Mouse (Mus musculus): Measurements from ENCODE around the gene Pagr1b. TPM values are rescaled to one million over a fixed set of nuclear protein-coding genes. Genes with fewer than 3 reads are reported as not detected.

The Pagr1b gene
- polyA plus RNA-seq, 1 experiment: 4.2 TPM

DNA sequence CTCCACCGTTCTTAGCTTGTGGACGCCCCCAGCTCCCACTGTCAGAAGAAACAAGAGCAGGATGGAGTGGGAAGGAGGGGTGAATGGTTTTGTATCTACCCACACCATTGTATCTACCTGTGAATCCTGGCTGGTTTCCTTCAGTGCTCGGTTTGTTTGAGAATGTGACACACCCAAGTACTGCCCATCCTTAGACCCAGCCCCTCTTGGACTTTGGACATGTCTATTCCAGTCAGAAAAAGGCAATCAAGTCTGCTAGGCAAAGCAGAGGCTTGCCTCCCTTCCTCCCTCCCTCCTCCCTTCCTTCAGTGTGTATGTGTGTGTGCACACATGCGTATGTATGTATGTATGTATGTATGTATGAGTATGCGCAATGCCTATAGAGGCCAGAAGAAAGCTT is 12.7 kb downstream of the Pagr1b start:
- TF ChIP-seq FLI1 (IDR thresholded peaks at IDR 0.05; ENCODE audit: low read length) (no peak), GATA1 (IDR thresholded peaks at IDR 0.05; ENCODE audit: borderline replicate concordance, low read length) (no peak)
- no peaks in the 10 kb centered on the region for H3K27me3 ChIP-seq (replicated peaks)
- H3K36me3 ChIP-seq (replicated peaks; ENCODE audit: low read length): peaks cover 52% of the 10 kb centered on the region
- H3K4me3 ChIP-seq (replicated peaks): no peak overlapping the region
- peaks cover 87% of the 10 kb centered on the region for H3K4me1 ChIP-seq
- H3K9me3 ChIP-seq: no peaks in the 10 kb centered on the region

DNA sequence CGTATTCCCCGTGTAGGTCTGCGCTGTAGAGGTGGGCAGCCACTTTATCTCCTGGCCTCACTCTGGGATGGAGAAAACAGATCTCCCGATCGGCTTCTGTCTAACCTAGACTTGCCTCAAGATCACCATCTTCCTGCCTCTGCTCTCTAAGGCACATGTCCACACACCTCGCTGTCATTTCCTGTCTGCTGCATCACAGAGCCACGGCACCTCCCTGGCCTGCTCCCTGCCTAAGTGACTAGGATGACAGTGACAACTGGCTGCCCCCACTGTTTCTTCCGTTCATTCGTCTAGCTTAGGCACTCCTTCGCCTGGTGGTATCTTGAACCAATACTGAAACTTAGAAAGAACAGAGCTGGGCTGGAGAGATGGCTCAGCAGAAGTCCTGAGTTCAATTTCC is 16.7 kb downstream of the Pagr1b start:
- Histone ChIP-seq H3K4me1 (peaks cover 60% of the 10 kb centered on the region), H3K36me3 (replicated peaks; ENCODE audit: low read length) (peaks cover 82% of the 10 kb centered on the region), H3K27me3 (replicated peaks) (no peaks in the 10 kb centered on the region), H3K9me3 (peaks cover 7% of the 10 kb centered on the region; the same call in 1 of the 2 replicates), H3K4me3 (replicated peaks) (peak overlapping the region; percentile 69)
- no peak for TF ChIP-seq FLI1 (IDR thresholded peaks at IDR 0.05; ENCODE audit: low read length)
- TF ChIP-seq GATA1 (IDR thresholded peaks at IDR 0.05; ENCODE audit: borderline replicate concordance, low read length): no peak

DNA sequence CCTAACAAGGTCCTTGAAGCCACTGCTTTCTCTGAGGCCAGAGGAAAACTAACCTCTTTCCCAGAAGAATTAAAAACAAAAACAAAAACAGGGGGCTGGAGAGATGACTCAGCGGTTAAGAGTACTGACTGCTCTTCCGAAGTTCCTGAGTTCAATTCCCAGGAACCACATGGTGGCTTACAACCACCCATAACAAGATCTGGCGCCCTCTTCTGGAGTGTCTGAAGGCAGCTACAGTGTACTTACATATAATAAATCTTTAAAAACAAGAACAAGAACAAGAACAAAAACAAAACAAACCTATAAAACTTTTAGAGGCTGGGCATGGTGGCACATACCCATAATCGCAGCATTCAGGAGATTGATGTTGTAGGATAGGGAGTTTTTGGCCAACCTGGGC is 19.8 kb downstream of the Pagr1b start:
- Histone ChIP-seq H3K9me3 (peaks cover 7% of the 10 kb centered on the region; the same call in 1 of the 2 replicates), H3K27me3 (replicated peaks) (no peaks in the 10 kb centered on the region), H3K4me3 (replicated peaks) (no peak overlapping the region), H3K4me1 (peaks cover 35% of the 10 kb centered on the region), H3K36me3 (replicated peaks; ENCODE audit: low read length) (peaks cover 91% of the 10 kb centered on the region)
- TF ChIP-seq FLI1 (IDR thresholded peaks at IDR 0.05; ENCODE audit: low read length) (no peak), GATA1 (IDR thresholded peaks at IDR 0.05; ENCODE audit: borderline replicate concordance, low read length) (no peak)

DNA sequence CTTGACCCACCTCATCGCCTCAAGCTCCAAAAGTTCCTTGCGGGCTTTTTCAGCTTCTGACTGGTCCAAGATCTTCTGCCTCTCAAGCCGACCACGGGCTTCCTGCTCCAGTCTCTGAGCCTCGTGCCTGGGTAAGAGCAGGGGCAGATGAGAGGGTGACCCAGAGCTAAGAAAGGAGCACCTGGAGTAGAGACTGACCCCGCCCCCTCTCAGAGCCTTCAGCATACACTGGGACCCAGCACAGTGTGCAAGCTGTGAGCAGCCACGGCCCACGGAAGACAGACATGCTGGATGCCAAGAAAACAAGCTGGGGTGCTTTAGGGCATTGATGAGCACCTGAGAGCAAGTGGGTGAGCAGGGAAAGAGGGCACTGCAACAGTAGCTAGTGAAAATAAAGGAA is 27.5 kb downstream of the Pagr1b start:
- no peaks in the 10 kb centered on the region for H3K9me3 ChIP-seq
- peaks cover 89% of the 10 kb centered on the region for H3K36me3 ChIP-seq (replicated peaks; ENCODE audit: low read length)

DNA sequence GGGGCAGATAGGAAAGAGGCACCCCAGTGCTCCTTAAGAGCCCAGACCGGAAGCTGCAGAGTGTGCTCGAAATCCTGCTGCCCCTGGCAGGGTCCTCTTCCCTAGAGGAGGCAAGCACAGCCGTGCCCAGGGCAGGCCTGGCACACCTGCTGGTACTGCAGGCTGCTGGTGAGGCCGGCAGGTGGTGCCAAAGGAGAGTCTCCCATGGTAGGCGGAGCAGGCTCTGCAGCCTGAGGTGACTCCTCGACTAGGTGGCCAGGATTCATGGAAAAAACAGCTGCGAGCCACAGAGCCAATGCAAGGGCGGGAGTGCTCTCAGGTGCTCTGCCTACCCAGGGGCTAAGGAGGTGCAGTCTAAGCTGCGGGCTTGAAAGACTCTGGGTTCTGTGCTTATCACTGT is 30.0 kb downstream of the Pagr1b start:
- H3K4me1 ChIP-seq: peaks cover 12% of the 10 kb centered on the region; the same call in 1 of the 2 replicates
- TF ChIP-seq FLI1 (IDR thresholded peaks at IDR 0.05; ENCODE audit: low read length) (no peak), GATA1 (IDR thresholded peaks at IDR 0.05; ENCODE audit: borderline replicate concordance, low read length) (no peak)
- H3K27me3 ChIP-seq (replicated peaks): no peaks in the 10 kb centered on the region
- H3K36me3 ChIP-seq (replicated peaks; ENCODE audit: low read length): peaks cover 89% of the 10 kb centered on the region
- no peak overlapping the region for H3K4me3 ChIP-seq (replicated peaks)
- no peaks in the 10 kb centered on the region for H3K9me3 ChIP-seq

More for the DNA sequence above, 27.5 kb downstream of the Pagr1b start:
- Histone ChIP-seq H3K4me1 (0 out of 2 replicates have a peak, but pooled peaks cover 3% of the 10 kb centered on the region), H3K27me3 (replicated peaks) (no peaks in the 10 kb centered on the region), H3K4me3 (replicated peaks) (no peak overlapping the region)
- no peak for TF ChIP-seq GATA1 (IDR thresholded peaks at IDR 0.05; ENCODE audit: borderline replicate concordance, low read length)
- no peak for TF ChIP-seq FLI1 (IDR thresholded peaks at IDR 0.05; ENCODE audit: low read length)

DNA sequence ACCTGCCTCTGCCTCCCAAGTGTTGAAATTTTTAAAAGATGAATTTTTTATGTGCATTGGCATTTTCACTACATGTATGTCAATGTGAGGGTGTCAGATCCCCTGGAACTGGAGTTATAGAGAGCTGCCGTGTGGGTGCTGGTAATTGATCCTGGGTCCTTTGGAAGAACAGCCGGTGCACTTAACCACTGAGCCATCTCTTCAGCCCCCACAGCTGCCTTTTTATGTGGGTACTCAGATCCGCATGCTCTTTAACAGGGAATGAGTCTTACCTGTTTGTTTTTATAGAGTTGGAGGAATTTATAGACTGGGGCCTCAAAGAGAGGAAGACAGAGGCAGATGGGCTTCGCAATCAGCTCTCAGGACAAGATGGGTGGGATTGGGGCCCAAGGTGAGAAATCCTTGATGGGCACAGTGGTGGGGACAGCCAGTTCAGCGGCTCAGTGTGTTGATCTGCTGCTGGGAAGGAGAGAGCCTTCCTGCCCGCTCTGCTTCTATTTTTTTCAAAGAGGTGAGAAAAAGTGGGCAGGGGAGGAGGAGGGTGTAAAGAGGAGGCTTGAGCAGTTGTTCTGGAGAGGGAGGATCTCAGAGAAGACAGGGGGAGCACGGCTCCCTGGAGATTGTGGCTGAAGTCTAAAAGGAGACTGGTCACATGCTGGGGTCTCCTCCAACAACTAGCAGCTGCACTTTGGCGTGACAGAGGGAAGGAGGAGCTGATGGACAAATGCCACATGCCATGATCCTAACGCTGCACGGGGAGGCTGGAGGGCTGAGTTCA is 31.4 kb downstream of the Pagr1b start:
- Histone ChIP-seq H3K4me1 (peaks cover 20% of the 10 kb centered on the region), H3K27me3 (replicated peaks) (no peaks in the 10 kb centered on the region), H3K4me3 (replicated peaks) (no peak overlapping the region), H3K36me3 (replicated peaks; ENCODE audit: low read length) (peaks cover 91% of the 10 kb centered on the region), H3K9me3 (no peaks in the 10 kb centered on the region)
- TF ChIP-seq GATA1 (IDR thresholded peaks at IDR 0.05; ENCODE audit: borderline replicate concordance, low read length) (no peak), FLI1 (IDR thresholded peaks at IDR 0.05; ENCODE audit: low read length) (no peak)

DNA sequence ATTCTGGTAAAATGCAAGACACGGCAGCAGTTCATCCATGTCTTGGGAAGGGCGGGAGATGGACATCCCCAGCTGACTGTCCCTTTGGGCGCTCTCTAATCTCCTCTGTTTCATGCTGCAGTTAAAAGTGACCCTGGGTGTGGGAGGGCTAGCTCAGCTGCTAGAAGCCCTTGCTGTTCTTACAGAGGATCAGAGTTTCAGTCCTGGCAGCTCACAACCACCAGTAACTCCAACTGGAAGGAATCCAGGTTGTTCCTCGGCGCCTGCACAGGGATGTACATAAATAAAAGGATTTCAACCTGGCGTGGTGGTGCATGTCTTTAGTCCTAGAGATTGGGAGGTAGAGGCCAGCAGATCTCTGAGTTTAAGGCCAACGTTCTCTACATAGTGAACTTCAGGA is 33.2 kb downstream of the Pagr1b start:
- Histone ChIP-seq H3K9me3 (no peaks in the 10 kb centered on the region), H3K4me3 (replicated peaks) (no peak overlapping the region), H3K4me1 (peaks cover 38% of the 10 kb centered on the region), H3K27me3 (replicated peaks) (no peaks in the 10 kb centered on the region), H3K36me3 (replicated peaks; ENCODE audit: low read length) (peaks cover 91% of the 10 kb centered on the region)
- TF ChIP-seq GATA1 (IDR thresholded peaks at IDR 0.05; ENCODE audit: borderline replicate concordance, low read length): no peak
- TF ChIP-seq FLI1 (IDR thresholded peaks at IDR 0.05; ENCODE audit: low read length): no peak

DNA sequence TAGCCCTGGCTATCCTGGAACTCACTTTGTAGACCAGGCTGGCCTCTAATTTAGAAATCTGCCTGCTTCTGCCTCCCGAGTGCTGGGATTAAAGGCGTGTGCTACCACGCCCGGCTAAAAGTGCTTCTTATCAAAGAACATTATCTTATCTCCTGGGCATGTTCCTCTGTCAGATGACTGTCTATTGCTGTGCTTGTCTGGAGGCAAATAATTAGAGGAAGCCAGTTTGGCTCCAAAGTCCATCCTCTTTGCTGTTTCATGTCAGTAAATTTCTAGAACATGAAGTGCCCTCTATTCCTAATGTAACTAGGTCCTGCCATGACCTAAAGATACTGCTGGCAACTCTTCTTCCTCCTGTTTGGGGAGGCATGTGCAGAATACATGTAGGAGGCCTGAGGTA is 34.2 kb downstream of the Pagr1b start:
- TF ChIP-seq GATA1 (IDR thresholded peaks at IDR 0.05; ENCODE audit: borderline replicate concordance, low read length) (no peak), FLI1 (IDR thresholded peaks at IDR 0.05; ENCODE audit: low read length) (no peak)
- H3K4me1 ChIP-seq: peaks cover 46% of the 10 kb centered on the region
- no peak overlapping the region for H3K4me3 ChIP-seq (replicated peaks)
- no peaks in the 10 kb centered on the region for H3K27me3 ChIP-seq (replicated peaks)
- H3K9me3 ChIP-seq: no peaks in the 10 kb centered on the region
- H3K36me3 ChIP-seq (replicated peaks; ENCODE audit: low read length): peaks cover 87% of the 10 kb centered on the region

DNA sequence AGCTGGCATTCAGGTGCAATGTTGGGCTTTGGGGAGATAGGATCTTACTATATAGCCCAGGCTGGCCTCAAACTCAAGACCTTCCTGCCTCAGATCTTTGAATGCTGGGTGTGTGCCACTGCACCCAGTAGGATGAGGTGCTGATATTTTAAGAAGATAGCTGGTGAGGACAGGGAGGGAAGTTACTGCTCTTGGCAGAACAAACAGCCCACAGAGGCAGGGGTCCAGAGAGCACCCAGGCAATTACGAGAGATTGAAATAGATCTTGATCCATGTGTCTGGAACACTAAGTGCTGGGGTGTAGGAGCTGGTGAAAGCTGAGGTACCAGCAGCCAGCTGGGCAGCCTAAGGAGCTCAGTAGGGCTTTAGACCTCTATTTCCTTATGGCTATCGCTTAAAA is 34.7 kb downstream of the Pagr1b start:
- Histone ChIP-seq H3K4me3 (replicated peaks) (no peak overlapping the region), H3K9me3 (no peaks in the 10 kb centered on the region), H3K4me1 (peaks cover 51% of the 10 kb centered on the region), H3K36me3 (replicated peaks; ENCODE audit: low read length) (peaks cover 82% of the 10 kb centered on the region), H3K27me3 (replicated peaks) (no peaks in the 10 kb centered on the region)
- no peak for TF ChIP-seq FLI1 (IDR thresholded peaks at IDR 0.05; ENCODE audit: low read length)
- no peak for TF ChIP-seq GATA1 (IDR thresholded peaks at IDR 0.05; ENCODE audit: borderline replicate concordance, low read length)

DNA sequence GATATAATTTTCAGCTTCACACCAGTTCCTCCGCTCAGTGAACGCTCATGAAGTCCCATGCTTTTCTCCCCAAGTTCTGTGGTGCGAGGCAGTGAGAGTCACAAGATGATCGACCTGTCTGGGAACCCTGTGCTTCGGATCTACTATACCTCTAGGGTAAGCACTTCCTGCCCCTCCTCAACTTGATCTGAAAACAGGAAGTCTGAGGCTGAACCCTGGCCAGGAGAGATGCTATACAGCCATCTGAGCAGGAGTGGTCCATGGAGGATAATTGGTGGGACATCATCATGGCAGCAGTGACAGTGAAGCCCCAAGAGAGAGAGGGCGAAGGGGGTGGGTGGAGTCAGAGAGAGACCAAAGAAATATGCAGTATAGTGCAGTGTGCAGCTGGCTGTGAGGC is 37.4 kb downstream of the Pagr1b start:
- no peak overlapping the region for H3K4me3 ChIP-seq (replicated peaks)
- TF ChIP-seq FLI1 (IDR thresholded peaks at IDR 0.05; ENCODE audit: low read length): no peak
- TF ChIP-seq GATA1 (IDR thresholded peaks at IDR 0.05; ENCODE audit: borderline replicate concordance, low read length): no peak
- H3K9me3 ChIP-seq: no peaks in the 10 kb centered on the region
- no peaks in the 10 kb centered on the region for H3K27me3 ChIP-seq (replicated peaks)
- H3K4me1 ChIP-seq: peaks cover 62% of the 10 kb centered on the region
- peaks cover 58% of the 10 kb centered on the region for H3K36me3 ChIP-seq (replicated peaks; ENCODE audit: low read length)

Measured in megakaryocyte, embryonic 14.5 days (primary cell).